Mouse (Mus musculus) ES-Bruce4 (cell line): ENCODE results near the gene Hoxa2. TPM values are rescaled to one million over a fixed set of nuclear protein-coding genes. Genes with fewer than 3 reads are reported as not detected.

ENCODE experiments used
- H3K27ac ChIP-seq: 2 replicates; pipeline ENCODE4 v1.5.1; 2012; ENCODE audit warnings: low read length, inconsistent platforms; ENCODE audit not compliant: insufficient read depth
- H3K27me3 ChIP-seq: 2 replicates; pipeline ENCODE4 v1.6.1; 2012; ENCODE audit warnings: mild to moderate bottlenecking, low read length, inconsistent platforms; ENCODE audit not compliant: control insufficient read depth, poor library complexity, insufficient read depth, severe bottlenecking
- H3K36me3 ChIP-seq: 2 replicates; pipeline ENCODE4 v1.6.1; 2012; ENCODE audit warnings: inconsistent platforms, mild to moderate bottlenecking, low read length, moderate library complexity; ENCODE audit not compliant: control insufficient read depth, poor library complexity, insufficient read depth, severe bottlenecking
- H3K4me1 ChIP-seq: one replicate; pipeline ENCODE4 v1.8.1; 2011; ENCODE audit warnings: low read length; ENCODE audit not compliant: control insufficient read depth, insufficient read depth
- H3K4me3 ChIP-seq: 2 replicates; pipeline ENCODE4 v1.5.1; 2011; ENCODE audit warnings: low read depth, mild to moderate bottlenecking, low read length
- H3K9ac ChIP-seq: 2 replicates; pipeline ENCODE4 v1.6.1; 2012; ENCODE audit warnings: low read depth, mild to moderate bottlenecking, inconsistent platforms; ENCODE audit not compliant: poor library complexity, severe bottlenecking
- H3K9me3 ChIP-seq: replicated peaks from 2 replicates; pipeline ENCODE4 v1.6.1; 2012; ENCODE audit warnings: mild to moderate bottlenecking, low read length, inconsistent platforms; ENCODE audit not compliant: control insufficient read depth, poor library complexity, insufficient read depth, severe bottlenecking
- CTCF ChIP-seq: IDR thresholded peaks from one replicate; pipeline ENCODE4 v1.8.1; 2011; ENCODE audit warnings: low read depth, low read length
- EP300 ChIP-seq: IDR thresholded peaks from 2 replicates; pipeline ENCODE4 v1.6.1; 2011; ENCODE audit warnings: low read depth, low read length; ENCODE audit not compliant: insufficient read depth
- POLR2A ChIP-seq: IDR thresholded peaks from one replicate; pipeline ENCODE4 v1.8.1; 2011; ENCODE audit warnings: low read length; ENCODE audit not compliant: insufficient read depth
- polyA plus RNA-seq: library from polyadenylated mRNA; stranded (reverse); fragments of >200 nt; gene quantifications from 2 replicates; pipeline ENCODE4 v1.2.4, GENCODE M21; 2011; ENCODE audit warnings: low read depth; ENCODE audit not compliant: missing spikeins, insufficient read depth, insufficient read length

Gene Hoxa2
- polyA plus RNA-seq, 1 experiment: not detected

GRCm38 (mm10) chr6:52189172-52189591, 24.6 kb upstream of the Hoxa2 start:
- peaks cover 26% of the 10 kb centered on the region for H3K27me3 ChIP-seq
- no peaks in the 10 kb centered on the region for H3K9me3 ChIP-seq
- H3K27ac ChIP-seq: no peak overlapping the region
- H3K4me1 ChIP-seq: no peaks in the 10 kb centered on the region
- no peak for TF ChIP-seq EP300
- no peak for TF ChIP-seq POLR2A
- no peak for TF ChIP-seq CTCF
- H3K4me3 ChIP-seq: no peak overlapping the region
- H3K9ac ChIP-seq: no peak overlapping the region
- no peaks in the 10 kb centered on the region for H3K36me3 ChIP-seq

GRCm38 (mm10) chr6:52186500-52186899, 21.9 kb upstream of the Hoxa2 start:
- Histone ChIP-seq H3K9me3 (no peaks in the 10 kb centered on the region), H3K27me3 (peaks cover 19% of the 10 kb centered on the region), H3K9ac (no peak overlapping the region), H3K36me3 (no peaks in the 10 kb centered on the region), H3K4me3 (no peak overlapping the region), H3K4me1 (no peaks in the 10 kb centered on the region), H3K27ac (no peak overlapping the region)
- TF ChIP-seq EP300: no peak

GRCm38 (mm10) chr6:52185834-52186233, 21.2 kb upstream of the Hoxa2 start:
- Histone ChIP-seq H3K27me3 (peaks cover 12% of the 10 kb centered on the region), H3K9ac (no peak overlapping the region), H3K36me3 (no peaks in the 10 kb centered on the region)

GRCm38 (mm10) chr6:52185222-52185621, 20.6 kb upstream of the Hoxa2 start:
- no peaks in the 10 kb centered on the region for H3K9me3 ChIP-seq
- H3K27me3 ChIP-seq: peaks cover 13% of the 10 kb centered on the region
- H3K27ac ChIP-seq: no peak overlapping the region
- H3K4me1 ChIP-seq: no peaks in the 10 kb centered on the region
- H3K4me3 ChIP-seq: no peak overlapping the region
- H3K36me3 ChIP-seq: no peaks in the 10 kb centered on the region
- H3K9ac ChIP-seq: no peak overlapping the region
- no peak for TF ChIP-seq POLR2A
- no peak for TF ChIP-seq CTCF
- no peak for TF ChIP-seq EP300

More at GRCm38 (mm10) chr6:52185834-52186233, 21.2 kb upstream of the Hoxa2 start:
- no peak for TF ChIP-seq CTCF
- no peak for TF ChIP-seq POLR2A
- no peak for TF ChIP-seq EP300
- Histone ChIP-seq H3K27ac (no peak overlapping the region), H3K4me3 (no peak overlapping the region), H3K4me1 (no peaks in the 10 kb centered on the region), H3K9me3 (no peaks in the 10 kb centered on the region)

GRCm38 (mm10) chr6:52184668-52185067, 20.0 kb upstream of the Hoxa2 start:
- H3K4me3 ChIP-seq: no peak overlapping the region
- H3K9ac ChIP-seq: no peak overlapping the region
- TF ChIP-seq CTCF: no peak
- TF ChIP-seq EP300: no peak
- no peak for TF ChIP-seq POLR2A
- no peaks in the 10 kb centered on the region for H3K36me3 ChIP-seq
- no peaks in the 10 kb centered on the region for H3K4me1 ChIP-seq
- peaks cover 17% of the 10 kb centered on the region for H3K27me3 ChIP-seq
- no peak overlapping the region for H3K27ac ChIP-seq
- no peaks in the 10 kb centered on the region for H3K9me3 ChIP-seq

- H3K4me3 ChIP-seq: no peak overlapping the region
- H3K27me3 ChIP-seq: peaks cover 13% of the 10 kb centered on the region
- TF ChIP-seq POLR2A (no peak), CTCF (no peak), EP300 (no peak)
- no peaks in the 10 kb centered on the region for H3K4me1 ChIP-seq
- no peaks in the 10 kb centered on the region for H3K9me3 ChIP-seq
- H3K27ac ChIP-seq: no peak overlapping the region
- no peaks in the 10 kb centered on the region for H3K36me3 ChIP-seq
- H3K9ac ChIP-seq: no peak overlapping the region
Observed at GRCm38 (mm10) chr6:52183311-52184080, 18.9 kb upstream of the Hoxa2 start.
